Mouse (Mus musculus): ENCODE measurements around the gene Myl6. TPM values are rescaled to one million over a fixed set of nuclear protein-coding genes. Genes with fewer than 3 reads are reported as not detected.

Gene Myl6
- total and polyA plus RNA-seq, 3 experiments: 266 to 1,414 (median 359) TPM

- Histone ChIP-seq H3K27me3 (ENCODE audit: insufficient read depth, low read length) (no peaks in the 10 kb centered on the region), H3K4me3 (ENCODE audit: low read depth, low read length) (peak overlapping the region; percentile 87), H3K4me1 (ENCODE audit: insufficient read depth, low read depth, low read length) (peaks cover 47% of the 10 kb centered on the region), H3K9me3 (replicated peaks) (no peaks in the 10 kb centered on the region), H3K36me3 (replicated peaks) (peaks cover 42% of the 10 kb centered on the region)
- TF ChIP-seq CTCF (IDR thresholded peaks at IDR 0.05; ENCODE audit: low read depth, low read length): no peak
- no peak for TF ChIP-seq GATA2 (IDR thresholded peaks at IDR 0.05; ENCODE audit: borderline replicate concordance, low read depth, low read length)
- TF ChIP-seq TAL1 (conservative IDR thresholded peaks at IDR 0.05; ENCODE audit: low read depth, low read length): no peak
- no peak for TF ChIP-seq POLR2AphosphoS5 (IDR thresholded peaks at IDR 0.05; ENCODE audit: insufficient replicate concordance, low read depth, low read length)
- no peak for TF ChIP-seq GATA1 (IDR thresholded peaks at IDR 0.05; ENCODE audit: borderline replicate concordance, low read length)
- DNase-seq (ENCODE audit: low spot score) (peak; percentile 65), ATAC-seq (ENCODE audit: extremely low read depth, insufficient number of reproducible peaks, low FRiP score, poor library complexity, severe bottlenecking) (no peak; the same call in 1 of the 2 replicates)
Observed at GRCm38 (mm10) chr10:128459409-128460269, 34.3 kb downstream of the Myl6 start.

- DNase-seq (ENCODE audit: low spot score) (peak; percentile 90), ATAC-seq (ENCODE audit: extremely low read depth, insufficient number of reproducible peaks, low FRiP score, poor library complexity, severe bottlenecking) (0 out of 2 replicates have a peak, but pooled peaks have one; percentile 5)
- H3K27me3 ChIP-seq (ENCODE audit: insufficient read depth, low read length): no peaks in the 10 kb centered on the region
- H3K36me3 ChIP-seq (replicated peaks): peaks cover 35% of the 10 kb centered on the region
- peak within 1 kb of the TSS; percentile 87 for H3K4me3 ChIP-seq (ENCODE audit: low read depth, low read length)
- no peak for TF ChIP-seq POLR2AphosphoS5 (IDR thresholded peaks at IDR 0.05; ENCODE audit: insufficient replicate concordance, low read depth, low read length)
- no peak for TF ChIP-seq CTCF (IDR thresholded peaks at IDR 0.05; ENCODE audit: low read depth, low read length)
- TF ChIP-seq TAL1 (conservative IDR thresholded peaks at IDR 0.05; ENCODE audit: low read depth, low read length): no peak
- no peak for TF ChIP-seq GATA1 (IDR thresholded peaks at IDR 0.05; ENCODE audit: borderline replicate concordance, low read length)
- no peak for TF ChIP-seq GATA2 (IDR thresholded peaks at IDR 0.05; ENCODE audit: borderline replicate concordance, low read depth, low read length)
- H3K9me3 ChIP-seq (replicated peaks): no peaks in the 10 kb centered on the region
- peaks cover 50% of the 10 kb centered on the region for H3K4me1 ChIP-seq (ENCODE audit: insufficient read depth, low read depth, low read length)
Observed at GRCm38 (mm10) chr10:128458719-128459408, 35.1 kb downstream of the Myl6 start, which contains the start of gene Smarcc2. TSS of gene Smarcc2 (plus strand) at chr10:128459248.

- peak; percentile 43 for DNase-seq (ENCODE audit: low spot score)
- Histone ChIP-seq H3K27me3 (ENCODE audit: insufficient read depth, low read length) (peaks cover 2% of the 10 kb centered on the region; the same call in 1 of the 2 replicates), H3K9me3 (replicated peaks) (no peaks in the 10 kb centered on the region), H3K4me1 (ENCODE audit: insufficient read depth, low read depth, low read length) (peaks cover 51% of the 10 kb centered on the region), H3K36me3 (replicated peaks) (peaks cover 29% of the 10 kb centered on the region), H3K4me3 (ENCODE audit: low read depth, low read length) (peak overlapping the region; percentile 87)
- peak; percentile 72 for ATAC-seq (ENCODE audit: extremely low read depth, insufficient number of reproducible peaks, low FRiP score, poor library complexity, severe bottlenecking)
- TF ChIP-seq TAL1 (conservative IDR thresholded peaks at IDR 0.05; ENCODE audit: low read depth, low read length): no peak
- TF ChIP-seq POLR2AphosphoS5 (IDR thresholded peaks at IDR 0.05; ENCODE audit: insufficient replicate concordance, low read depth, low read length): no peak
Observed at GRCm38 (mm10) chr10:128458348-128458718, 35.6 kb downstream of the Myl6 start.

GRCm38 (mm10) chr10:128457676-128458075 lies 36.3 kb downstream of the Myl6 start:
- Histone ChIP-seq H3K27me3 (ENCODE audit: insufficient read depth, low read length) (peaks cover 3% of the 10 kb centered on the region; the same call in 1 of the 2 replicates), H3K4me1 (ENCODE audit: insufficient read depth, low read depth, low read length) (peaks cover 53% of the 10 kb centered on the region), H3K9me3 (replicated peaks) (no peaks in the 10 kb centered on the region), H3K36me3 (replicated peaks) (peaks cover 23% of the 10 kb centered on the region), H3K4me3 (ENCODE audit: low read depth, low read length) (no peak overlapping the region)
- TF ChIP-seq CTCF (IDR thresholded peaks at IDR 0.05; ENCODE audit: low read depth, low read length) (no peak), GATA1 (IDR thresholded peaks at IDR 0.05; ENCODE audit: borderline replicate concordance, low read length) (no peak), POLR2AphosphoS5 (IDR thresholded peaks at IDR 0.05; ENCODE audit: insufficient replicate concordance, low read depth, low read length) (no peak), GATA2 (IDR thresholded peaks at IDR 0.05; ENCODE audit: borderline replicate concordance, low read depth, low read length) (no peak), TAL1 (conservative IDR thresholded peaks at IDR 0.05; ENCODE audit: low read depth, low read length) (no peak)
- DNase-seq (ENCODE audit: low spot score) (no peak), ATAC-seq (ENCODE audit: extremely low read depth, insufficient number of reproducible peaks, low FRiP score, poor library complexity, severe bottlenecking) (no peak)

GRCm38 (mm10) chr10:128455280-128455679 lies 38.7 kb downstream of the Myl6 start:
- no peak for TF ChIP-seq GATA1 (IDR thresholded peaks at IDR 0.05; ENCODE audit: borderline replicate concordance, low read length)
- TF ChIP-seq TAL1 (conservative IDR thresholded peaks at IDR 0.05; ENCODE audit: low read depth, low read length): no peak
- TF ChIP-seq GATA2 (IDR thresholded peaks at IDR 0.05; ENCODE audit: borderline replicate concordance, low read depth, low read length): no peak
- TF ChIP-seq CTCF (IDR thresholded peaks at IDR 0.05; ENCODE audit: low read depth, low read length): no peak
- TF ChIP-seq POLR2AphosphoS5 (IDR thresholded peaks at IDR 0.05; ENCODE audit: insufficient replicate concordance, low read depth, low read length): no peak
- no peak overlapping the region for H3K4me3 ChIP-seq (ENCODE audit: low read depth, low read length)
- no peaks in the 10 kb centered on the region for H3K36me3 ChIP-seq (replicated peaks)
- no peaks in the 10 kb centered on the region for H3K9me3 ChIP-seq (replicated peaks)
- H3K4me1 ChIP-seq (ENCODE audit: insufficient read depth, low read depth, low read length): peaks cover 43% of the 10 kb centered on the region
- DNase-seq (ENCODE audit: low spot score) (peak; percentile 40), ATAC-seq (ENCODE audit: extremely low read depth, insufficient number of reproducible peaks, low FRiP score, poor library complexity, severe bottlenecking) (0 out of 2 replicates have a peak, but pooled peaks have one; percentile 22)
- peaks cover 3% of the 10 kb centered on the region; the same call in 1 of the 2 replicates for H3K27me3 ChIP-seq (ENCODE audit: insufficient read depth, low read length)

GRCm38 (mm10) chr10:128454471-128454870 lies 39.5 kb downstream of the Myl6 start:
- Histone ChIP-seq H3K4me1 (ENCODE audit: insufficient read depth, low read depth, low read length) (peaks cover 36% of the 10 kb centered on the region), H3K36me3 (replicated peaks) (no peaks in the 10 kb centered on the region), H3K4me3 (ENCODE audit: low read depth, low read length) (no peak overlapping the region), H3K9me3 (replicated peaks) (no peaks in the 10 kb centered on the region), H3K27me3 (ENCODE audit: insufficient read depth, low read length) (peaks cover 3% of the 10 kb centered on the region; the same call in 1 of the 2 replicates)
- DNase-seq (ENCODE audit: low spot score) (no peak), ATAC-seq (ENCODE audit: extremely low read depth, insufficient number of reproducible peaks, low FRiP score, poor library complexity, severe bottlenecking) (no peak)
- TF ChIP-seq CTCF (IDR thresholded peaks at IDR 0.05; ENCODE audit: low read depth, low read length) (no peak), GATA1 (IDR thresholded peaks at IDR 0.05; ENCODE audit: borderline replicate concordance, low read length) (no peak), GATA2 (IDR thresholded peaks at IDR 0.05; ENCODE audit: borderline replicate concordance, low read depth, low read length) (no peak), TAL1 (conservative IDR thresholded peaks at IDR 0.05; ENCODE audit: low read depth, low read length) (no peak), POLR2AphosphoS5 (IDR thresholded peaks at IDR 0.05; ENCODE audit: insufficient replicate concordance, low read depth, low read length) (no peak)

Measured in G1E (cell line).